ENCODE assay signal across 8 mouse cellular contexts in genomic region chr4:130107444-130108131, GRCm38 (mm10). TPM values are rescaled to one million over a fixed set of nuclear protein-coding genes. Genes with fewer than 3 reads are reported as not detected.
DNase-seq lines count a peak whose midpoint lies in the region; ATAC-seq lines count a peak whose summit lies in the region.

No protein-coding gene starts in this region.

- WGBS in hindbrain, embryonic 13.5 days = under 1% methylated on average over 39 of the region's 39 CpGs

- peak; percentile 100 for DNase-seq in NIH3T3 (ENCODE audit: low read depth)
- DNase-seq in cerebellum, postnatal 10 days = peak; percentile 100
- DNase-seq in frontal cortex, postnatal 14 days (ENCODE audit: low spot score in 2 of 2) = peak; percentile 99 to 100
- DNase-seq in layer of hippocampus, postnatal 25 days (ENCODE audit: extremely low spot score in 1 of 2, low spot score in 1 of 2) = peak; percentile 100
- peak; percentile 100 for DNase-seq in lung, postnatal 25 days (ENCODE audit: low spot score)
- DNase-seq in retina, embryonic 14.5 days (ENCODE audit: low spot score) = peak; percentile 100
- DNase-seq in thymus, postnatal 4 days = peak; percentile 100

- peaks cover 22% of the 10 kb centered on the region for H3K4me1 ChIP-seq in hindbrain, embryonic 13.5 days (replicated peaks)

- H3K4me3 ChIP-seq in hindbrain, embryonic 13.5 days = peak overlapping the region; percentile 68

- peak overlapping the region; percentile 73 for H3K9ac ChIP-seq in hindbrain, embryonic 13.5 days

- H3K4me2 ChIP-seq in hindbrain, embryonic 13.5 days = peak overlapping the region; percentile 76

- 0 out of 2 replicates have a peak, but pooled peaks cover 9% of the 10 kb centered on the region for H3K27me3 ChIP-seq in hindbrain, embryonic 13.5 days

- peak overlapping the region; percentile 73 for H3K27ac ChIP-seq in hindbrain, embryonic 13.5 days

- no peaks in the 10 kb centered on the region for H3K36me3 ChIP-seq in hindbrain, embryonic 13.5 days

- ATAC-seq in hindbrain, embryonic 13.5 days (ENCODE audit: low FRiP score) = peak; percentile 95

- peaks cover 5% of the 10 kb centered on the region; the same call in 1 of the 2 replicates for H3K9me3 ChIP-seq in hindbrain, embryonic 13.5 days

RNA-seq across cellular contexts. Expression of gene Pef1, which starts 5.2 kb away (rescaled TPM):
- 65.1 and 65.7 TPM in 2 replicates for polyA plus RNA-seq in hindbrain, embryonic 13.5 days (2015; fragmentation: Nextera tagmentation; extraction: Ambion mirVana)
- 10 to 100 TPM; 58.5 to 66.3 TPM for total RNA-seq in layer of hippocampus, postnatal 25 days (2021)

RNA-seq across cellular contexts. Expression of gene Hcrtr1, which starts 31.6 kb away (rescaled TPM):
- polyA plus RNA-seq in hindbrain, embryonic 13.5 days (2015; fragmentation: Nextera tagmentation; extraction: Ambion mirVana) = 0.60 and 1.0 TPM in 2 replicates
- total RNA-seq in layer of hippocampus, postnatal 25 days (2021) = 1 to 10 TPM; 3.2 to 4.5 TPM

RNA-seq across cellular contexts. Expression of gene Col16a1, which starts 59.9 kb away (rescaled TPM):
- 5.8 and 14.3 TPM in 2 replicates for polyA plus RNA-seq in hindbrain, embryonic 13.5 days (2015; fragmentation: Nextera tagmentation; extraction: Ambion mirVana)
- total RNA-seq in layer of hippocampus, postnatal 25 days (2021) = 10 to 100 TPM in 1 of 2 experiments, 1 to 10 TPM in 1; 8.8 to 10.5 TPM

Comparison
In these comparisons a context has a peak if more than half of its experiments do, and no peak if none do; other contexts are left out.
1. Peak in every context shown above with its lines: DNase-seq, ATAC-seq, H3K4me3 ChIP-seq and H3K27ac ChIP-seq.